Mouse (Mus musculus) kidney, adult 2 months (tissue): ENCODE data around the gene Dpm2. TPM values are rescaled to one million over a fixed set of nuclear protein-coding genes. Genes with fewer than 3 reads are reported as not detected.
A peak's percentile ranks its signal among the peaks of the same experiment; 100 is the strongest.

Experiments
- DNase-seq: peaks from one replicate; pipeline ENCODE4 v3.0.0; 2021
- H3K27ac ChIP-seq: fragments of 200-500 bp; 2 replicates; pipeline ENCODE4 v1.5.1; 2012; ENCODE audit warnings: low read depth, low read length, control low read depth, inconsistent platforms; ENCODE audit not compliant: insufficient read depth
- H3K27me3 ChIP-seq: fragments of 200-500 bp; replicated peaks from 2 replicates; pipeline ENCODE4 v1.6.1; 2012; ENCODE audit warnings: mild to moderate bottlenecking, moderate library complexity, low read length, inconsistent platforms; ENCODE audit not compliant: control insufficient read depth, insufficient read depth
- H3K36me3 ChIP-seq: fragments of 200-500 bp; 2 replicates; pipeline ENCODE4 v1.6.1; 2012; ENCODE audit warnings: mild to moderate bottlenecking, moderate library complexity, low read length, inconsistent platforms; ENCODE audit not compliant: control insufficient read depth, insufficient read depth
- H3K4me1 ChIP-seq: fragments of 200-500 bp; 2 replicates; pipeline ENCODE4 v1.6.1; 2011; ENCODE audit warnings: low read length; ENCODE audit not compliant: control insufficient read depth, insufficient read depth
- H3K4me3 ChIP-seq: fragments of 200-500 bp; 2 replicates; pipeline ENCODE4 v1.5.1; 2011; ENCODE audit warnings: mild to moderate bottlenecking, low read depth, low read length, control low read depth; ENCODE audit not compliant: insufficient read depth
- CTCF ChIP-seq: fragments of 200-500 bp; conservative IDR thresholded peaks from 2 replicates; pipeline ENCODE4 v1.5.1; 2011; ENCODE audit warnings: low read depth, mild to moderate bottlenecking, control low read depth, low read length, moderate library complexity, mixed read lengths; ENCODE audit not compliant: insufficient read depth, insufficient read length
- POLR2A ChIP-seq: fragments of 200-500 bp; IDR thresholded peaks from one replicate; pipeline ENCODE4 v1.6.1; 2011; ENCODE audit warnings: low read depth, low read length, control low read depth
- WGBS: fragments of 180-500 bp; shearing (Covaris S2); methylation state at CpG from one replicate; pipeline ENCODE4 v1.1.7; 2018; 5-methylcytosine and 5-hydroxymethylcytosine counted together
- polyA plus RNA-seq: library from polyadenylated mRNA; depleted of rRNA; stranded (reverse); fragments of >200 nt; gene quantifications from 2 replicates; pipeline ENCODE4 v1.2.3, GENCODE M21; 2012

Dpm2 gene
- polyA plus RNA-seq, 1 experiment, result 138 TPM

DNA sequence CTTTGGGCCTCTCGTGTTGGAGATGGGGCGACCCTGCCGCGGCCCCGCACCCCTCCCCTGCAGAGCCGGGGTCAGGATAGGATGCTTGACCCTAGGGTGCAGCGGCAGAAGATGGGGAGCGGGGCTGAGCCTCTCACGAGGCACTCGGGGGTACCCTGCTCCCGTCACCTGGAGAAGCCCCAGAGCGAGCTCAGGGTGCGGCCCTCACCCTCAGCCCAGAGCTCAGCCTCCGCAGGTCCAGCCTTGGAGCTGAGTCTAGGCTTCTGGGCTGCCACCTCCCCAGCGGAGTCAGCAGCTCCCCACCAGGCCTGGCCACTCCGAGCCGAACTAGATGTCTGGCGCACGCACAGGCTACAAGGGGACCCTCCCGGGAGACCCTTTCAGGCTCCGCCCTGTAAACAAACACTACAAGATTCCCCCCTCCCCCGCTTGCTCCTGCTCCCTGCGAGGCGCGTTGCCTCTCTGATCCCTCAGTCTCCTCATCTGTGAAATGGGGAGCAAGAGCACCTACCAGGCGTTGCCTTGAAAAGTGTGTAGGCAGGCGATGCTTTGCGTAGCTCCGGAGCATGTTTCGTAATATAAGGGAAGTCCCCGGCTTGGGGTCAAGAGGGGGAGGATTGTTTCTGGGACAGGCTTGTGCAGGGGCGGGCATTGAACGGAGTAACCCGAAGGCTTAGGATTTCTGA is 36.7 kb downstream of the Dpm2 start:
- Histone ChIP-seq H3K4me1 (peaks cover 2% of the 10 kb centered on the region; the same call in 1 of the 2 replicates), H3K27me3 (no peaks in the 10 kb centered on the region), H3K36me3 (no peaks in the 10 kb centered on the region), H3K4me3 (peak overlapping the region; percentile 65), H3K27ac (peak overlapping the region; percentile 15; the same call in 1 of the 2 replicates)
- peak; percentile 24 for DNase-seq
- TF ChIP-seq POLR2A (no peak), CTCF (no peak)
- 10% methylated on average over 34 of the region's 34 CpGs for WGBS

DNA sequence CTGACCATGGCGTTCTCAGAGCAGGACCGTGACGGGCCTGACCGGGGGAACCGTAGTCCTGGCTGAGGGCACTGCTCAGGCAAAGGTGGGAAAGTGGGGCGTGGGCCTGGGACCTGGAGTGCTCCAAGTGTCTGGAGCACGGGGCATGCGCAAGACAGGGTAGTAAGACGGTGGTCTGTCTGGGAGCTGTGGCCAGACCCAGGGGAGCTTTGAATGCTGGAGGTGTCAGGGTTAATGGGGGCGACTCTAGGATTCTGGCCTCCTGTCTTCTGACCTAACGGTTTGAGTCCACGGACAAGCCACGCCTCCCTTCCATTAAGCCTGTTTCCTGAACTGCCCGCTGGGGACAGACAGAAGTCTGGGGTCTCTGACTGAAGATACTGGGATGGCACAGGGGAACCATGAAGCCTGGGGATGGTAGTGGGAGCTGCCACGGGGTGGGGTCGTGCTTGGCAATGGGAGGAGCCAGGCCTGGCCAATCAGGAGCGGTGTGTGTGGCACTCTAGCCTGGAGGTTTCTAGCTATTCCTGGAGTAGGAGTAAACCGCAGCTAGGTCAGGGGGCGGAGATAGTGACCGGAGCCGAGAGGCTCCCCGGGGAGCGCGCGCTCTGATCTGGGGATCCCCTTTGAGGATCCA is 37.6 kb downstream of the Dpm2 start:
- H3K36me3 ChIP-seq, result no peaks in the 10 kb centered on the region
- H3K27ac ChIP-seq, result no peak overlapping the region
- peak overlapping the region; percentile 65; the same call in 1 of the 2 replicates for H3K4me3 ChIP-seq
- H3K27me3 ChIP-seq, result no peaks in the 10 kb centered on the region
- no peak for TF ChIP-seq POLR2A
- TF ChIP-seq CTCF, result no peak
- peak; percentile 69 for DNase-seq
- 11% methylated on average over 25 of the region's 25 CpGs for WGBS
- peaks cover 2% of the 10 kb centered on the region; the same call in 1 of the 2 replicates for H3K4me1 ChIP-seq

DNA sequence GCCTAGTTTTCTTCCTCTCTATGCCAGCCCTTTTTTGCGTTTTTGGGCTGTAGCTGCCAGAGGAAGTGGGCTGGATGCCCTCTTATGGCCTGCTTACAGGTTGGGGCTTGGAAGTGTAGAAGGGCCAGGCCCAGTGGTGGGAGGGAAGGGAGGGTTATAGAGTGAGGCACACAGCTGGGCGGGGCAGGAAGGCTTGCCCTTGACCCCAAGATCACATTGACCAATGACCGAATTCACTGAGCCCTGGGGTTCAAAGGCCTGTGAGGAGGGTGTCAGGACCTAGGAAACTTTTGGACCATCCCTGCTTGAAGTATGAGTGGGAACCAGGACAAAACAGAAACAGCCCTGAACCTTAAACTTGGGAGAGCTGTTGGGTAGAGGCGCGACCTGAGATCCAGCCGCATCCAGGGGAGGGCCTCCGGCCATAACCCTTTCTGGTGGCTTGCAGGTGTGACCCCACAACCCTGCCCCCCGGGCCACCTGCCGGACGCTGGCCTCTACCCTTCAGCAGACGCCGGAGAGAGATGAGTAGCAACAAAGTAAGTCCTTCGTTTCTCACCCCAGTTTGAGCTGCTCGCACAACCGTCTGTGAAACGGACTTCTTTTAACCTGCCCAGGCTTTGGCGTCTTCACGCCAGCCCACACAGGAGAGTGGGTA is 38.2 kb downstream of the Dpm2 start:
- Histone ChIP-seq H3K4me3 (peak overlapping the region; percentile 16; the same call in 1 of the 2 replicates), H3K27me3 (no peaks in the 10 kb centered on the region), H3K36me3 (no peaks in the 10 kb centered on the region), H3K27ac (peak overlapping the region; percentile 3; the same call in 1 of the 2 replicates), H3K4me1 (peaks cover 2% of the 10 kb centered on the region; the same call in 1 of the 2 replicates)
- 68% methylated on average over 18 of the region's 18 CpGs for WGBS
- DNase-seq, result no peak
- TF ChIP-seq POLR2A, result no peak
- TF ChIP-seq CTCF, result no peak

DNA sequence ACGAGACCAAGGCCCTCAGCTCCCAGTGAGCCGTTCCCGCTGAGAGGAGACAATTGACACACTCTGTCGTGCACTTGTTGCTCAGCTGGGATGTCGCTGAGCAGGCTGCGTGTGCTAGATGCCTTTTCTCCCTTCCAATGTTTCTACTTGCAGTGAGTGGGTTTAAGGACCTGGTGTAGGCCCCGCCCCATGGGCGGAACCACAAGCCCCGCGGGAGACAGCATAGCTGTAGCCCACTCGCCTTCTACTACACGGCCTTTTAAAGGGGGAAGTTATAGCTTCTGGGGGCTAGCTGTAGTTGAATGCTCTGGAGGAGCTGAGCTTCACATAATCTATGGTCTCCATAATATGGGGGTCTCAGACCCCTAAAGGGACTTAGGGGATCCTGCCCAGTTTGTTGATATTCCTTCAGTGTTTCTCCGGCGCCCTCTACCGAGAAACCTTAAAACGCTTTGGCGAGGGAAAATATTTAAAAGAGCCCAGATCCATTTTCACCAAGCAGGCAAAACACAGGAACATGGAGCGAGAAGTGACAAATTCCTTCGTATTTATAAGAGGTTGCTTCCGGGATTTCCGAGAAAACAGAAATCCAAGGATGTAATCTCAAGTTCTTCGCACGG is 40.1 kb downstream of the Dpm2 start:
- peak; percentile 46 for DNase-seq
- no peak overlapping the region for H3K27ac ChIP-seq

DNA sequence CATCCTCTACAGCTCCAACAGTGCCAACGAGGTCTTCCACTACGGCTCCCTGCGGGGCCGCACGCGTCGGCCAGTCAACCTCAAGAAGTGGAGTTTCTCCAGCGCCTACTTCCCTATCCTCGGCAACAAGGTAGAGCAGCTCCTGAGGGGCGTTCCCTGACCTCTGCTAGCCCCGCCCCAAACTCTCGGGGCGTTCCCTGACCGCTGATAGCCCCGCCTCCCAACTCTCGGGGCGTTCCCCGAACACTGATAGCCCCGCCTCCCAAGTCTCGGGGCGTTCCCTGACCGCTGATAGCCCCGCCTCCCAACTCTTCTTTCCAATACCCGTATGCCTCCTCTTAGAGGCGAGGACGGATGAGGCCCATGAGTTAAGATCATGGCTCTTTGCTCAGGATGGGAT is 41.6 kb downstream of the Dpm2 start:
- Histone ChIP-seq H3K27me3 (no peaks in the 10 kb centered on the region), H3K4me1 (peaks cover 2% of the 10 kb centered on the region; the same call in 1 of the 2 replicates), H3K27ac (no peak overlapping the region), H3K4me3 (no peak overlapping the region), H3K36me3 (no peaks in the 10 kb centered on the region)
- TF ChIP-seq POLR2A (no peak), CTCF (no peak)
- no peak for DNase-seq
- WGBS, result 83% methylated on average over 26 of the region's 26 CpGs

More for the DNA sequence above, 40.1 kb downstream of the Dpm2 start:
- WGBS, result 14% methylated on average over 23 of the region's 23 CpGs
- Histone ChIP-seq H3K4me3 (peak overlapping the region; percentile 23; the same call in 1 of the 2 replicates), H3K4me1 (peaks cover 2% of the 10 kb centered on the region; the same call in 1 of the 2 replicates), H3K27me3 (no peaks in the 10 kb centered on the region), H3K36me3 (no peaks in the 10 kb centered on the region)
- TF ChIP-seq CTCF (peak; percentile 33; the same call in 1 of the 2 replicates), POLR2A (no peak)

DNA sequence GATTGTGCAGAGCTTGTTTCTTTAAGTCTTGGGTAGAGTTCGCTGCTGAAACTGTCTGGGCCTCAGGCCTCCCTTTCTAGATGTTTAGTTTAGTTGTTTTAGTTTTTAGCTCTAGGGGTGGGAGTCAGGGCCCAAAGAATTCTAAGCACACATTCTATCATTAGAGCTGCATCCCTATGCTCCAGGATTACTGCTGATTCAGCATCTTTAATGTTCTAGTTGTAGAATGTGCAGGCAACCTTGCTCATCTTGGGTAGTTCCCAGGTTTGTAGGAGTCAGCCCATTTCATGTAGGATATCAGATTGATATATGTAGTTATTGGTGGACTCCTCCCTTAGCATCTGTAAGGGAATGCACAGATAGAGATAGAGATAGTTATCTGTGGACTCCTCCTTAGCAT is 46.5 kb downstream of the Dpm2 start:
- Histone ChIP-seq H3K27me3 (no peaks in the 10 kb centered on the region), H3K27ac (no peak overlapping the region), H3K4me3 (no peak overlapping the region), H3K36me3 (no peaks in the 10 kb centered on the region), H3K4me1 (0 out of 2 replicates have a peak, but pooled peaks cover 6% of the 10 kb centered on the region)
- 97% methylated on average over 1 of the region's 1 CpGs for WGBS
- no peak for TF ChIP-seq POLR2A
- no peak for TF ChIP-seq CTCF
- no peak for DNase-seq

DNA sequence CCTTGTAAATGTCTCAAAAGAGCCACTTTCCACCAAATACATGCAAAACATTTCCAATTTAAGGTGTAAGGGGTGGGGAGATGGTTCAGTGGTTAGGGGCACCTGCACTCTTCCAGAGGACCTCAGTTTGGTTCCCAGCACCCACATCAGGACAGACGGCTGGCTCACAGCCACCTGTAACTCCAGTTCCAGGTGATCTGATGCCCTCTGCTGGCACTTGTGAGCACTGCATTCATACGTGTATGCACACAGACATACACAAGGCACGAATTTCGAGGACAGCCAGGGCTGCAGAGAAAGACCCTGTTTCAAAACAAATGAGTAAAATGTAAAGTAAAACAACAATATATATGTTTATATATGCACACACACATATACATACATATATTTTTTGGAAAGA is 46.9 kb downstream of the Dpm2 start:
- H3K4me3 ChIP-seq, result no peak overlapping the region
- TF ChIP-seq POLR2A (no peak), CTCF (peak; percentile 48)
- 0 out of 2 replicates have a peak, but pooled peaks cover 6% of the 10 kb centered on the region for H3K4me1 ChIP-seq
- DNase-seq, result no peak
- no peaks in the 10 kb centered on the region for H3K36me3 ChIP-seq
- 93% methylated on average over 4 of the region's 4 CpGs for WGBS
- no peaks in the 10 kb centered on the region for H3K27me3 ChIP-seq
- H3K27ac ChIP-seq, result no peak overlapping the region
